Mouse (Mus musculus) liver, embryonic 16.5 days (tissue): ENCODE measurements around the gene Lrrc75a. TPM values are rescaled to one million over a fixed set of nuclear protein-coding genes. Genes with fewer than 3 reads are reported as not detected.

Experiments
- ATAC-seq: fragments of 200-750 bp; cut with Nextera tagmentation; 2 replicates; pipeline ENCODE4 v1.8.0; 2017; ENCODE audit warnings: low read depth, mild to moderate bottlenecking, moderate number of reproducible peaks, moderate library complexity
- H3K27ac ChIP-seq: fragments of 300-500 bp; sonication (generic); 2 replicates; pipeline ENCODE4 v1.5.1; 2014; ENCODE audit warnings: mild to moderate bottlenecking, low read length
- H3K27me3 ChIP-seq: fragments of 300-500 bp; sonication (generic); 2 replicates; pipeline ENCODE4 v1.6.1; 2014; ENCODE audit warnings: low read depth, low read length, mixed read lengths; ENCODE audit not compliant: control insufficient read depth, insufficient read depth
- H3K36me3 ChIP-seq: fragments of 300-500 bp; sonication (generic); 2 replicates; pipeline ENCODE4 v1.6.1; 2014; ENCODE audit warnings: mild to moderate bottlenecking; ENCODE audit not compliant: control insufficient read depth, insufficient read depth
- H3K4me1 ChIP-seq: fragments of 300-500 bp; sonication (generic); 2 replicates; pipeline ENCODE4 v1.6.1; 2014; ENCODE audit warnings: low read depth, low read length, mixed read lengths; ENCODE audit not compliant: control insufficient read depth
- H3K4me2 ChIP-seq: fragments of 300-500 bp; sonication (generic); 2 replicates; pipeline ENCODE4 v1.6.1; 2014; ENCODE audit warnings: low read depth, low read length, mixed read lengths
- H3K4me3 ChIP-seq: fragments of 300-500 bp; sonication (generic); 2 replicates; pipeline ENCODE4 v1.5.1; 2014; ENCODE audit warnings: low read depth, mild to moderate bottlenecking, low read length
- H3K9ac ChIP-seq: fragments of 300-500 bp; sonication (generic); 2 replicates; pipeline ENCODE4 v1.6.1; 2014; ENCODE audit warnings: low read depth, low read length
- H3K9me3 ChIP-seq: fragments of 300-500 bp; sonication (generic); replicated peaks from 2 replicates; pipeline ENCODE4 v1.6.1; 2016; ENCODE audit warnings: low read length; ENCODE audit not compliant: control insufficient read depth
- WGBS: fragments of 180-500 bp; shearing (Covaris S2); extraction: QIAGEN DNeasy Blood & Tissue Kit; methylation state at CpG from one replicate; pipeline ENCODE4 v1.1.7; 2014; ENCODE audit not compliant: insufficient replicate concordance; 5-methylcytosine and 5-hydroxymethylcytosine counted together
- polyA plus RNA-seq: library from polyadenylated mRNA; unstranded; fragments of >200 nt; fragmentation: Nextera tagmentation; extraction: Ambion mirVana; gene quantifications from 2 replicates; pipeline ENCODE4 v1.2.1, GENCODE M21; 2015

Gene Lrrc75a
- polyA plus RNA-seq, 1 experiment from 2014 or later, result 1.0 TPM

DNA sequence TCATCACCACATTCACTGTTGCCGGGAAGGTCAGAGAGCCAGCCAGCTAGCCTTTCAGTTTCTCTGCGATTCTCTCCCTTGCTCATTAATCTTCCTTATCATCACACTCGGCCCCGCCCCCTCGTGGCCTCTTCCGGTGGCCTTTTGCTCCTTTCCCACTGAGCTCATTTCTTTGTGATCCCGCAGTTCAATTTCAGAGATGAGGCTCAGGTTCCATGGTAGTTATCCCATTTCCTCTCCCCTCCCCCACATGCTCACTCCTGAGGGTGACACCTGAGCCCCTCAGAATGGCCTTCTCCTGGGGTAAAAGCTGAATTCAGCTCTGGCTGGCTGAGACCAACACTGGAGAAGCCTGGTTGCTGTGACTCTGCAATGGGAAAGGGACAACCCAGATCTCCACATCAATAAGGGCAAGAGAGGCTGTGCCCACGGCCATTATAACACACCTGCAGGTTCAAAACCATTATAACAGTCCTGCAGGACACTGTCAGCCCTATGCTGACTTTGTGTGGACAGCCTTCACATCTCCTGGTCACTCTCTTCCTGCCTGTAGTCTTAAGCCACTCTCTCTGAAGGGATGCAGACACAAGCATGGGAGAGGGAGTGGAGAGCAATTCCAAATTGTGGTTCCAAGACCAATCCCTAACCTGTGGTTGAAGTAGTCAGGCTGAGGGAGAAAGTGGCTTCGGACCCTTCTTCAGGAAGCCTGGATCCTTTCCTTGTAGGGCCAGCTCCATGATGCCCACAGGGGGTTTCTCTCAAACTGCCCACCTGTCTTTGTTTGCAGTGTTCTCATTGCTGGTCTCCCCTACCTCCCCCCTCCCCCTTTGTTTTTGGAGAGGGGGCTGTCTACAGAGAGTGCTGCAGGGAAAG lies 18.7 kb downstream of the Lrrc75a start:
- no peak for ATAC-seq
- peaks cover 15% of the 10 kb centered on the region for H3K4me1 ChIP-seq
- H3K4me2 ChIP-seq, result peak overlapping the region; percentile 45
- no peak overlapping the region for H3K27ac ChIP-seq
- no peaks in the 10 kb centered on the region for H3K36me3 ChIP-seq
- no peaks in the 10 kb centered on the region for H3K9me3 ChIP-seq
- no peak overlapping the region for H3K4me3 ChIP-seq
- H3K9ac ChIP-seq, result no peak overlapping the region
- no peaks in the 10 kb centered on the region for H3K27me3 ChIP-seq
- whole genome bisulfite sequencing, result 6% methylated on average over 9 of the region's 9 CpGs

DNA sequence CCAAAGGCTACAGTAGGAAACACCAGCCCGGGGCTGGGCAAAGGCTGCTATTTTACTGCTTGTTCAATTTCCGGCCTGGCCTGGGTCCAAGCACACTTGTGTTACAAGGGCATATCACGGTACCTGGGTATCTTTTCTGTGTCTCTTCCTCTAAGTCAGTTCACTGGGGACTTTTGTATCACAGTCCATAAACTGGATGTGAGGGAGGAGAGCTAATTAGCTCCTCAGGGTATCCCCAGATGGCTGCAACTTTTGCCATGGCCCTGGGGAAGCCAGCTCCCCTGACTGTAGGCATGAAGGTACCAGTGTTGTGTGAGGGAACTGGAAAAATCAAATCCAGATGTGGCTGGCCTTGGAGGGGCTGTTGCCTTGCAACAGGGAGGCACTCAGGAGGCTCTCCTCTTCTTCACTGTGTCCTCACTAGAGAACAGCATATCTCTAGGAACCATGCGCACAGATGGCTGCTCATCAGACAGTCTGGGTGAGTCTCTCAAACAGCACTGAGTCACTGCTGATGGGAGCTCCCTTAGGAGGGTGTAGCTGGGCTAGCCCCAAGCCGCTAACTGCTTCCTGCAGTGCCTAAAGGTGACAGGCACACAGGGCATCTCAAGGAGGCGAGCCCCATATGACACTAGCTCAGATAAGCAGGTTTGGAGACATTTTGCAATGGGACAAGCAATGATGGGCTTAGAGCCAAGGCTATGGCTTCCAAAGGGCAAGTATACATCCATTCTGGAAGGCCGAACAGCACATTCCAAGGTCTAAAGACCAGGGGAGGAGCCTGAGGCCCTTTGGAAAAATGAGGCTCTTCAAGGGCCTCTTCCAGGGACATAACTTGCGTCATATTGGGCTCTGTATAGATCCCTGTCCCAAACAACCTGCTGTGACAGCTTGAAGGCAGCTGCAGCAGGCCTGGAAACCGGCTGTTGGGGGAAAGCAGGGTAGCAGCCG lies 23.7 kb downstream of the Lrrc75a start:
- Histone ChIP-seq H3K9ac (no peak overlapping the region), H3K4me2 (no peak overlapping the region), H3K4me3 (no peak overlapping the region), H3K4me1 (peaks cover 20% of the 10 kb centered on the region), H3K36me3 (no peaks in the 10 kb centered on the region), H3K27ac (no peak overlapping the region), H3K27me3 (no peaks in the 10 kb centered on the region), H3K9me3 (no peaks in the 10 kb centered on the region)
- 39% methylated on average over 10 of the region's 10 CpGs for WGBS
- peak; percentile 55 for ATAC-seq

DNA sequence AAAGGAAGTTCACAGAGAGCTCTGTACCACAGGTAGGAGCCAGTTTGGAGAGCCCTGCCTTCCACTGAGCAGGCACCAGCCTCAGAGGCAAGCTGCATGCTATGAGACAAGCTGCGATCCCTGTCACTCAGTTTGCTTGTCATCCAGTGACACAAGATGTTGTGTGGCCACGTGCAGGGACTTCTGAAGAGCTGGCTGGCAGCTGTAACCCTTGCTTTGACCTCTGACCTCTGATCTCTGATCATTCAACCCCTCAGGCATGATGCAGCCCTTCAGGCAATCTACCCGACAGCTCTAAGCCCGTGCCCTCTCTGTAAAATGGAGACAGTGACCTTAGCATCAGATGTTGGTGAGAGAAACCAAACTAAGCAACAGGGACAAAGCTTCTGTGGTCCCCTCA lies 25.5 kb downstream of the Lrrc75a start:
- Histone ChIP-seq H3K9ac (no peak overlapping the region), H3K27ac (no peak overlapping the region), H3K27me3 (no peaks in the 10 kb centered on the region), H3K9me3 (no peaks in the 10 kb centered on the region), H3K4me2 (no peak overlapping the region), H3K4me1 (peaks cover 13% of the 10 kb centered on the region), H3K4me3 (no peak overlapping the region), H3K36me3 (no peaks in the 10 kb centered on the region)
- no peak for ATAC-seq
- WGBS, result 58% methylated on average over 4 of the region's 4 CpGs

DNA sequence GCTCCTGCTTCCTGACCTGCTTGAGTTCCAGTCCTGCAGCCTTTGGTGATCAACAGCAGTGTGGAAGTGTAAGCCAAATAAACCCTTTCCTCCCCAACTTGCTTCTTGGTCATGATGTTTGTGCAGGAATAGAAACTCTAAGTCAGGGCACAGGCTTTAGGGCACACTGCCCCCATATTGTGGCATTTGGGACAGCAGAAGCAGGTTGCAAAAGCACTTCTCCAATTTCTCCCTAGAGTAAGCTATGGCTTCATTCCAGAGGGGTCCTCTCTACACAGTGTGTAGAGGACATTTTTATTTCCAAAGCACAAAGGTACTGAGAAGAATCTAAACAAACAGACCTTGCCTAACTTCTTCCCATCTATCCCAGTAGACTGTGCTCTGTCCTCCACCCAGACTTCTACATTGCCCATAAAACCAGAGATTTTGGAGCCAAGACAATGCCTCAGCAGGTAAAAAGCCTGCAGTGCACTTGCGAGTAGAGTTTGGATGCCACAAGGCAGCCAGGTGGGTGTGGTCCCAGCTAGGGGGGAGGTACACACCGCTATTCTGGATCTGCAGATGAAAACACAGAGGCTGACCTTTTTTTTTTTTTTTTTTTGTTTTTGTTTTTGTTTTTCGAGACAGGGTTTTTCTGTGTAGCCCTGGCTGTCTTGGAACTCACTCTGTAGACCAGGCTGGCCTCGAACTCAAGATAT lies 26.6 kb downstream of the Lrrc75a start:
- H3K4me1 ChIP-seq, result peaks cover 13% of the 10 kb centered on the region
- H3K4me3 ChIP-seq, result no peak overlapping the region
- ATAC-seq, result no peak
- H3K4me2 ChIP-seq, result no peak overlapping the region
- no peak overlapping the region for H3K27ac ChIP-seq
- H3K27me3 ChIP-seq, result no peaks in the 10 kb centered on the region
- WGBS, result 52% methylated on average over 4 of the region's 4 CpGs
- H3K9me3 ChIP-seq, result no peaks in the 10 kb centered on the region
- no peak overlapping the region for H3K9ac ChIP-seq
- no peaks in the 10 kb centered on the region for H3K36me3 ChIP-seq

DNA sequence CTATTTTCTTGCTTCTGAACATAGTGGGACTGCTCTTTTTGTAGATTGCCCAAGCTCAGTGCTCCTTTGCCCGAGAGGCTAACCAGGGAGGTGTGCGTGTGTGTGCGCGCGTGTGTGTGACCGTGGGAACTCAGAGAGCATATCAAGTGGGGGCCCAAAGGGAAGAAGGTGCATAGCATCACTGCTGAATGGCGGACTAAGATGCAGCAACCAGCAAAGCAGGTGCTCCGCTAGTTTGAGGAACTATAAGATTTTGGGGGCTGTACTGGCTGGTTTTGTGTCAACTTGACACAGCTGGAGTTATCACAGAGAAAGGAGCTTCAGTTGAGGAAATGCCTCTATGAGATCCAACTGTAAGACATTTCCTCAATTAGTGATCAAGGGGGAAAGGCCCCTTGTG lies 27.2 kb downstream of the Lrrc75a start:
- Histone ChIP-seq H3K4me1 (peaks cover 13% of the 10 kb centered on the region), H3K27me3 (no peaks in the 10 kb centered on the region), H3K4me3 (no peak overlapping the region), H3K9me3 (no peaks in the 10 kb centered on the region), H3K9ac (no peak overlapping the region), H3K4me2 (no peak overlapping the region), H3K27ac (no peak overlapping the region), H3K36me3 (no peaks in the 10 kb centered on the region)
- whole genome bisulfite sequencing, result 64% methylated on average over 8 of the region's 8 CpGs
- ATAC-seq, result no peak

DNA sequence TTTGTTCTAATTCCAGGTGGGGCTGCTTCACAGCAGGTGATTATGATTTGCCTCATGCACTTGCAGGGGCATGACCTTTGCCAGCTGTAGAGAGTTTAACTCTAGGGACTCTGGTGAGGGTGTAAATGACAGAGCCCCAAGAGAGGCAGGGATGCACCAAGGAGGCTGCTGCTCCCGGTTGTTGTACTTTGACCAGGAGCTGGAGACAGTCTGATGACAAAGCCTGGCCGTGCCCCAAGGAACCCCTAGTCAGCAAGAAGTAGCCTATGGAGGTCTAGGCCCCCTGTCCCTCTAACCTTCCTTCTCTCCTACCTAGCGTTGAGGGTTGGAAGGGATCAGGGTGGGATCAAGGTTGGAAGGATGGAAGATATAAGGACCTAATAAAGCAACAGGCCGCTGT lies 32.9 kb downstream of the Lrrc75a start:
- no peaks in the 10 kb centered on the region for H3K9me3 ChIP-seq
- H3K4me1 ChIP-seq, result no peaks in the 10 kb centered on the region
- no peak overlapping the region for H3K4me3 ChIP-seq
- no peak overlapping the region for H3K4me2 ChIP-seq
- no peaks in the 10 kb centered on the region for H3K27me3 ChIP-seq
- H3K27ac ChIP-seq, result no peak overlapping the region
- H3K9ac ChIP-seq, result no peak overlapping the region
- WGBS, result 73% methylated on average over 4 of the region's 4 CpGs
- ATAC-seq, result no peak
- no peaks in the 10 kb centered on the region for H3K36me3 ChIP-seq

DNA sequence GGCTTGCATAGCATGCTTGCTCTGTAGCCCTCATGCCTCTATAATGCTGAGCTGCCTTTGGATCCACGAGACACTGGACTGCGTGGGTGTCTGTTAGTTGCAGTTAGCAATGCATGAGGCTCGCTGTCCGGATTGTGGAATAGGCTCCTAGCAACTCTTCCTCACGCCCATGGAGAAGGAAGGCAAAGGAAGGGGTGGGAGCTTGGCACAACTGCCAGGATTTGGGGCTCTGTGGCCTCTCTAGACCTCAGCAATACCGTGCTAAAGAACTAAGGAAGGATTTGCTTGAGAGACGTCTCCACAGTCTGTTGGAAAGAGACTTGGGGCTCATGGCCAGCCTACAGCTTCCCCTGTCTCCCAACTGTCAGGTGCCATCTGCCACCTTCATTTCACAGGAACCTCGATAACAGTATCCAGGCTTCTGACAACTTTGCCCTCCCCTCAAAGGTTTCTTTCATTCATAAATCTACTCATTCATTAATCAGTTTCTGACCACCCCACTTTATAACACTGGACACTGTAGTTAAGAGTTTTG lies 33.4 kb downstream of the Lrrc75a start:
- no peak overlapping the region for H3K4me2 ChIP-seq
- H3K27me3 ChIP-seq, result no peaks in the 10 kb centered on the region
- 65% methylated on average over 8 of the region's 8 CpGs for WGBS
- H3K4me1 ChIP-seq, result no peaks in the 10 kb centered on the region
- no peak for ATAC-seq
- H3K4me3 ChIP-seq, result no peak overlapping the region
- H3K36me3 ChIP-seq, result no peaks in the 10 kb centered on the region
- H3K9ac ChIP-seq, result no peak overlapping the region
- H3K27ac ChIP-seq, result no peak overlapping the region
- H3K9me3 ChIP-seq, result no peaks in the 10 kb centered on the region

DNA sequence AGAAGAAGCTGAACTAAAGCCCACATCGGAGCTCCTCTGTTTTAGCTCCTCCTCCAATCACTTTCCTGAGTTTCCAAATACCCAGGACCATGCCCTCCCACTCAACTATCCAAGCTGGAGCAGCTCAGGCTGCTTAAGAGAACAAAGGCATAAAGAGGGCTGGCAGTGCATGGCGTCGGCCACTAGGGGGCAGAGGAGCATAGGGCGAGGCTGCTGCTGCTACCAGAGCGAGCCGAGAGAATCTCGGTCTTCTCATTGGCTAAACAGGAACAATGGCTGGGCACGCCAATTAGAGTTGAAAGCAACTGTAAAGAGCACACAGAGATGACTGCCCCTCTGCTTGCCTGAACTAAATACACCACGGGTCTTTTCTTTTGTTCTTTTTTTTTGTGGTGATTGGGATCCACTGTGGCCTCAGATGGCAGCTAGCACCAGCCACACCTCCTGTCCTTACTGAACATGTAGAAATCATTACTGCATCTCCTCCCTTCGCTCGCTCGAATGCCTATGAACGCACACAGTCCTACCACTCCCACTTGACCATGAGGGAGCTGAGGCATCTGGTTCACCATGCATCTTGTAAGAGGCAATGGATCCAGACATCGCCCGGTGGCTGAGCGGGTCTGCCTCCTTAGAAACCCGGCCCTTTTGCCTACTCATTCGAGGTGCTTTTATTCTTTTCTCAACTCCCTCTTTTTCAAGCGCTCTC lies 34.5 kb downstream of the Lrrc75a start:
- ATAC-seq, result peak; percentile 66
- H3K4me3 ChIP-seq, result no peak overlapping the region
- no peak overlapping the region for H3K4me2 ChIP-seq
- WGBS, result 32% methylated on average over 19 of the region's 19 CpGs
- H3K27ac ChIP-seq, result no peak overlapping the region
- H3K36me3 ChIP-seq, result no peaks in the 10 kb centered on the region
- H3K4me1 ChIP-seq, result no peaks in the 10 kb centered on the region; the same call in 1 of the 2 replicates
- no peaks in the 10 kb centered on the region for H3K9me3 ChIP-seq
- H3K9ac ChIP-seq, result no peak overlapping the region
- no peaks in the 10 kb centered on the region for H3K27me3 ChIP-seq
